Mouse (Mus musculus): ENCODE measurements around the gene Ascl2.

DNA sequence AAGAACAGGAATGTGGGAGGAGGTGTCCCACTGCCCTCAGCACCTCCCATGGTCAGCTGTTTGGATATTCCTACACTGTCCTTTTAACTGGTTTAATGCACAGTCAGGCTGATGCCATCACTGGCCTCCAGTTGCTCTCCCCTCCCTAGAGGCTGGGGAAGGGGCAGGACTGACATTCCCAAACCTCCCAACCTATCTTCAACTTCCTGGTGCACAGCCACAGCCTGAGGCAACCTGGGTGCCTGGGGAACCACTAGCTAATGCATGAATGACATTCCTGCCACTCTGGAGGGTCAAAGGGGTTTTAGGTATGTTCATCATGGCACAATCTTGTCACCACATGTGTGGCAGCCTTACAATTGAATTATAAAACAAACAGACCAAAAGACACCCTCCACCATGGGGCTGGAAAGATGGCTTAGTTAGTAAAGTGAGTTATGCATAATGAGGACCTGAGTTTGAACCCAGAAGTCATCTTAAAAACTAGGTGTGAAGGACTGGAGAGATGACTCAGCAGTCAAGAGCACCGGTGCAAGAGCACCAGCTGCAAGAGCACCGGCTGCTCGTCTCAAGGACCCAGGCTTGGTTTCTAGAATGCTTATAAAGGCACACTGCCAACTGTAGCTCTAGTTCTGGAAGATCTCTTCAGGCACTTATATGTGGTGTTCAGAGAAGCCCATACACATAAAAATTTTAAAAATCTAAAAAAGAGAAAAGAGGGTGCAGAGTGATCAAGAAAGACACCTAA lies 28.5 kb upstream of the Ascl2 start:
- TF ChIP-seq CTCF (IDR thresholded peaks at IDR 0.05; ENCODE audit: borderline replicate concordance, control insufficient read depth, extremely low read depth, insufficient read depth, low read length, poor library complexity) (no peak), POLR2A (IDR thresholded peaks at IDR 0.05; ENCODE audit: control insufficient read depth, extremely low read depth, insufficient read depth, low read length, poor library complexity) (no peak)

Measured in thymus, adult 2 months (tissue).